Comparison of ENCODE assay signal across 15 mouse cellular contexts in genomic region chr17:35460513-35461341, GRCm38 (mm10). TPM values are rescaled to one million over a fixed set of nuclear protein-coding genes. Genes with fewer than 3 reads are reported as not detected.
ATAC-seq lines count a peak whose summit lies in the region.
"Not testable (repeated sequence)": the region's sequence is repeated elsewhere in the genome, so short reads cannot be mapped to it uniquely, and the experiment has no call there.
"Had no signal": no experiment of that assay in that cellular context is flagged by ENCODE, and none has a peak within 500 bp of the region (broad histone marks: within the 10 kb centered on the region; RNA-seq: fewer than 3 reads in every experiment).

No protein-coding gene starts in this region.

- 80% methylated on average over 2 of the region's 9 CpGs for WGBS in forebrain, embryonic 15.5 days
- 60% methylated on average over 3 of the region's 9 CpGs for WGBS in hindbrain, embryonic 16.5 days
- WGBS in midbrain, embryonic 16.5 days = 71% methylated on average over 3 of the region's 9 CpGs
- 59% methylated on average over 3 of the region's 9 CpGs for WGBS in neural tube, embryonic 14.5 days

- ATAC-seq in CD4-positive, CD25-positive, alpha-beta regulatory T cell, adult 4 months = peak; percentile 95
- peak; percentile 68 for ATAC-seq in forebrain, embryonic 15.5 days (replicated peaks)
- peak; percentile 86 to 87 for ATAC-seq in hematopoietic stem cell, adult 5-6 weeks (replicated peaks in 1 of 2; ENCODE audit: insufficient read depth in 1 of 2, low FRiP score in 2 of 2, low TSS enrichment in 1 of 2, low read depth in 1 of 2, poor library complexity in 2 of 2, severe bottlenecking in 2 of 2)
- peak; percentile 91 for ATAC-seq in hindbrain, embryonic 16.5 days
- peak; percentile 88 for ATAC-seq in megakaryocyte progenitor cell, adult 5-6 weeks (replicated peaks; ENCODE audit: poor library complexity)
- peak; percentile 91 for ATAC-seq in midbrain, embryonic 16.5 days
- peak; percentile 54; the same call in 1 of the 2 replicates for ATAC-seq in neural tube, embryonic 14.5 days (ENCODE audit: low read depth)

- H3K27me3 ChIP-seq in forebrain, embryonic 15.5 days; hindbrain, embryonic 16.5 days (replicated peaks; ENCODE audit: control insufficient read depth, insufficient read depth, low read length); midbrain, embryonic 16.5 days (ENCODE audit: control insufficient read depth, insufficient read depth, low read depth, low read length); neural tube, embryonic 14.5 days (ENCODE audit: control insufficient read depth, insufficient read depth, low read length): not testable (repeated sequence)

- not testable (repeated sequence) for H3K9me3 ChIP-seq in forebrain, embryonic 15.5 days; hindbrain, embryonic 16.5 days (ENCODE audit: control insufficient read depth, low read length); midbrain, embryonic 16.5 days (replicated peaks; ENCODE audit: control insufficient read depth, low read length, poor library complexity, severe bottlenecking); neural tube, embryonic 14.5 days (ENCODE audit: control insufficient read depth, low read length)

- not testable (repeated sequence) for H3K27ac ChIP-seq in forebrain, embryonic 15.5 days (replicated peaks); hindbrain, embryonic 16.5 days (ENCODE audit: low read depth, low read length); midbrain, embryonic 16.5 days (ENCODE audit: low read length); neural tube, embryonic 14.5 days (ENCODE audit: low read depth, low read length)

- not testable (repeated sequence) for H3K9ac ChIP-seq in forebrain, embryonic 15.5 days (replicated peaks); hindbrain, embryonic 16.5 days (ENCODE audit: low read depth, low read length); midbrain, embryonic 16.5 days (ENCODE audit: low read depth, low read length); neural tube, embryonic 14.5 days (replicated peaks; ENCODE audit: low read depth, low read length)

- not testable (repeated sequence) for H3K4me1 ChIP-seq in forebrain, embryonic 15.5 days; hindbrain, embryonic 16.5 days (ENCODE audit: control insufficient read depth, insufficient read depth, low read depth, low read length); midbrain, embryonic 16.5 days (ENCODE audit: control insufficient read depth, insufficient read depth, low read length); neural tube, embryonic 14.5 days (ENCODE audit: control insufficient read depth, insufficient read depth, low read length)

- not testable (repeated sequence) for H3K4me2 ChIP-seq in forebrain, embryonic 15.5 days (replicated peaks); hindbrain, embryonic 16.5 days (ENCODE audit: low read length); midbrain, embryonic 16.5 days (ENCODE audit: low read length); neural tube, embryonic 14.5 days (ENCODE audit: low read depth, low read length)

- H3K36me3 ChIP-seq in forebrain, embryonic 15.5 days; hindbrain, embryonic 16.5 days (ENCODE audit: control insufficient read depth, insufficient read depth, low read length); midbrain, embryonic 16.5 days (ENCODE audit: control insufficient read depth, insufficient read depth, low read length); neural tube, embryonic 14.5 days (ENCODE audit: control insufficient read depth, insufficient read depth, low read length): not testable (repeated sequence)

- not testable (repeated sequence) for H3K4me3 ChIP-seq in forebrain, embryonic 15.5 days; hindbrain, embryonic 16.5 days (ENCODE audit: low read length); midbrain, embryonic 16.5 days (ENCODE audit: low read depth, low read length); neural tube, embryonic 14.5 days (ENCODE audit: low read depth, low read length)

RNA-seq across cellular contexts. Expression of gene H2-Q10, which starts 9.2 kb away (rescaled TPM):
- 10 to 100 TPM; 15.0 to 23.6 TPM for polyA plus RNA-seq in CD4-positive, CD25-positive, alpha-beta regulatory T cell, adult 4 months (2017; shearing (Covaris generic))
- polyA plus RNA-seq in forebrain, embryonic 15.5 days (2015; fragmentation: Nextera tagmentation; extraction: Ambion mirVana) = 0.11 and 0.83 TPM in 2 replicates
- total RNA-seq in hematopoietic stem cell, adult 5-6 weeks (2017) = 0.25 and 2.8 TPM in 2 replicates
- 0.11 and 0.21 TPM in 2 replicates for polyA plus RNA-seq in hindbrain, embryonic 16.5 days (2015; fragmentation: Nextera tagmentation; extraction: Ambion mirVana)
- total RNA-seq in megakaryocyte progenitor cell, adult 5-6 weeks (2015) = 0.64 and 0.78 TPM in 2 replicates
- total RNA-seq in megakaryocyte progenitor cell, adult 5-6 weeks (2017) = 0.30 and 0.71 TPM in 2 replicates
- polyA plus RNA-seq in midbrain, embryonic 16.5 days (2015; fragmentation: Nextera tagmentation; extraction: Ambion mirVana) = 0.30 and 0.31 TPM in 2 replicates
- polyA plus RNA-seq in neural tube, embryonic 14.5 days (2014; fragmentation: Nextera tagmentation; extraction: Ambion mirVana) = 0.27 TPM in 1 of 2 replicates, not detected in the other

RNA-seq across cellular contexts. Expression of gene H2-Q7, which starts 21.8 kb away (rescaled TPM):
- 1,000 to 10,000 TPM; 1,046 to 1,058 TPM for polyA plus RNA-seq in CD4-positive, CD25-positive, alpha-beta regulatory T cell, adult 4 months (2017; shearing (Covaris generic))
- polyA plus RNA-seq in forebrain, embryonic 15.5 days (2015; fragmentation: Nextera tagmentation; extraction: Ambion mirVana) = 1.2 and 1.3 TPM in 2 replicates
- 156 and 169 TPM in 2 replicates for total RNA-seq in hematopoietic stem cell, adult 5-6 weeks (2017)
- 4.3 and 4.8 TPM in 2 replicates for polyA plus RNA-seq in hindbrain, embryonic 16.5 days (2015; fragmentation: Nextera tagmentation; extraction: Ambion mirVana)
- total RNA-seq in megakaryocyte progenitor cell, adult 5-6 weeks (2015) = 41.7 and 63.1 TPM in 2 replicates
- 23.7 and 30.0 TPM in 2 replicates for total RNA-seq in megakaryocyte progenitor cell, adult 5-6 weeks (2017)
- 3.8 and 4.6 TPM in 2 replicates for polyA plus RNA-seq in midbrain, embryonic 16.5 days (2015; fragmentation: Nextera tagmentation; extraction: Ambion mirVana)
- polyA plus RNA-seq in neural tube, embryonic 14.5 days (2014; fragmentation: Nextera tagmentation; extraction: Ambion mirVana) = 4.3 and 5.5 TPM in 2 replicates

RNA-seq across cellular contexts. Expression of gene H2-Q6, which starts 36.1 kb away (rescaled TPM):
- 100 to 1,000 TPM; 488 to 605 TPM for polyA plus RNA-seq in CD4-positive, CD25-positive, alpha-beta regulatory T cell, adult 4 months (2017; shearing (Covaris generic))
- polyA plus RNA-seq in forebrain, embryonic 15.5 days (2015; fragmentation: Nextera tagmentation; extraction: Ambion mirVana) = 0.33 and 0.53 TPM in 2 replicates
- 200 and 221 TPM in 2 replicates for total RNA-seq in hematopoietic stem cell, adult 5-6 weeks (2017)
- polyA plus RNA-seq in hindbrain, embryonic 16.5 days (2015; fragmentation: Nextera tagmentation; extraction: Ambion mirVana) = 1.1 and 1.2 TPM in 2 replicates
- total RNA-seq in megakaryocyte progenitor cell, adult 5-6 weeks (2015) = 23.3 and 37.3 TPM in 2 replicates
- 25.6 and 40.7 TPM in 2 replicates for total RNA-seq in megakaryocyte progenitor cell, adult 5-6 weeks (2017)
- polyA plus RNA-seq in midbrain, embryonic 16.5 days (2015; fragmentation: Nextera tagmentation; extraction: Ambion mirVana) = 1.1 and 1.3 TPM in 2 replicates
- 0.54 and 1.4 TPM in 2 replicates for polyA plus RNA-seq in neural tube, embryonic 14.5 days (2014; fragmentation: Nextera tagmentation; extraction: Ambion mirVana)

RNA-seq across cellular contexts. Expression of gene Pou5f1, which starts 45.1 kb away (rescaled TPM):
- polyA plus RNA-seq in CD4-positive, CD25-positive, alpha-beta regulatory T cell, adult 4 months (2017; shearing (Covaris generic)) = under 1 TPM in 1 of 2 experiments, not detected in 1; 0.31 TPM
- polyA plus RNA-seq in forebrain, embryonic 15.5 days (2015; fragmentation: Nextera tagmentation; extraction: Ambion mirVana) = not detected in 2 replicates
- total RNA-seq in hematopoietic stem cell, adult 5-6 weeks (2017) = 0.31 and 0.45 TPM in 2 replicates
- not detected in 2 replicates for polyA plus RNA-seq in hindbrain, embryonic 16.5 days (2015; fragmentation: Nextera tagmentation; extraction: Ambion mirVana)
- total RNA-seq in megakaryocyte progenitor cell, adult 5-6 weeks (2015) = 0.34 and 0.39 TPM in 2 replicates
- 0.64 TPM in 1 of 2 replicates, not detected in the other for total RNA-seq in megakaryocyte progenitor cell, adult 5-6 weeks (2017)
- polyA plus RNA-seq in midbrain, embryonic 16.5 days (2015; fragmentation: Nextera tagmentation; extraction: Ambion mirVana) = 0.37 TPM in 1 of 2 replicates, not detected in the other
- polyA plus RNA-seq in neural tube, embryonic 14.5 days (2014; fragmentation: Nextera tagmentation; extraction: Ambion mirVana) = not detected in 2 replicates
- total RNA-seq: gastrocnemius, postnatal 10 days; heart, adult 2 months; heart, postnatal 14 days; MEL had no signal
- polyA plus RNA-seq: embryonic facial prominence, embryonic 13.5 days; heart, adult 2 months; heart, embryonic 11.5 days; heart, embryonic 15.5 days; hindbrain, embryonic 10.5 days had no signal

RNA-seq across cellular contexts. Expression of gene Tcf19, which starts 55.9 kb away (rescaled TPM):
- polyA plus RNA-seq in CD4-positive, CD25-positive, alpha-beta regulatory T cell, adult 4 months (2017; shearing (Covaris generic)) = 10 to 100 TPM; 17.1 to 22.0 TPM
- polyA plus RNA-seq in forebrain, embryonic 15.5 days (2015; fragmentation: Nextera tagmentation; extraction: Ambion mirVana) = 33.6 and 36.9 TPM in 2 replicates
- total RNA-seq in hematopoietic stem cell, adult 5-6 weeks (2017) = 8.0 and 13.1 TPM in 2 replicates
- polyA plus RNA-seq in hindbrain, embryonic 16.5 days (2015; fragmentation: Nextera tagmentation; extraction: Ambion mirVana) = 16.4 and 21.2 TPM in 2 replicates
- total RNA-seq in megakaryocyte progenitor cell, adult 5-6 weeks (2015) = 23.3 and 23.8 TPM in 2 replicates
- total RNA-seq in megakaryocyte progenitor cell, adult 5-6 weeks (2017) = 8.5 and 8.7 TPM in 2 replicates
- polyA plus RNA-seq in midbrain, embryonic 16.5 days (2015; fragmentation: Nextera tagmentation; extraction: Ambion mirVana) = 8.5 and 9.4 TPM in 2 replicates
- polyA plus RNA-seq in neural tube, embryonic 14.5 days (2014; fragmentation: Nextera tagmentation; extraction: Ambion mirVana) = 8.9 and 10.6 TPM in 2 replicates

Comparison
In these comparisons a context has a peak if more than half of its experiments do, and no peak if none do; other contexts are left out.
1. RNA of gene H2-Q7, which starts 21.8 kb away (polyA plus RNA-seq): 1,046 to 1,058 TPM in CD4-positive, CD25-positive, alpha-beta regulatory T cell, adult 4 months; 4.3 to 5.5 TPM in neural tube, embryonic 14.5 days, 3.8 to 4.6 TPM in midbrain, embryonic 16.5 days, 4.3 to 4.8 TPM in hindbrain, embryonic 16.5 days and 1.2 to 1.3 TPM in forebrain, embryonic 15.5 days; every median in the first group is over 100 times any median in the second.
2. RNA of gene H2-Q6, which starts 36.1 kb away (polyA plus RNA-seq): 488 to 605 TPM in CD4-positive, CD25-positive, alpha-beta regulatory T cell, adult 4 months; 0.54 to 1.4 TPM in neural tube, embryonic 14.5 days, 1.1 to 1.3 TPM in midbrain, embryonic 16.5 days, 1.1 to 1.2 TPM in hindbrain, embryonic 16.5 days and 0.33 to 0.53 TPM in forebrain, embryonic 15.5 days; every median in the first group is over 100 times any median in the second.
3. Peak in every context shown above with its lines, with median percentiles within 50 percentile points of each other: ATAC-seq.